9 mouse cellular contexts compared by ENCODE assay signal in the genomic region with DNA sequence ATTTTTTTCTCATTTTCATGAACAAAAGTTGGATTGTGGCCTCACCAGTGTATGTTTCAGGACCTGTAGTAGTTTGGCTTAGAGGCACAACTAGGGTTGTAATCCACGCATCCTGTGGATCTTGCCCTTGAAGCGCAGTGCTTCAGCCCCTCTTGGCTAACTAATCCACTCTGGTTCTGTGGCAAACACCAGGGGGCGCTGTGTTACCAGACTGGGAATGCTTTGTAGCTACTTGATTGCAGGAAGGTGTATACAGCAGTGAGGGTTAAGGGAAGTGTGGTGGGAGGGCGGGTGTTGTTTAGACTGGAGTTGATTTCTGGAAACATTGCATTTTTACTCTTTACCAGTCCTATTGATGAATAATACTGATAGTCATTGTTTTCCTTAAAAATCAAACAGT.
DNase-seq lines count a peak whose midpoint lies in the region; TF ChIP-seq lines count a peak whose summit lies in the region.
"Had no signal": no experiment of that assay in that cellular context is flagged by ENCODE, and none has a peak within 500 bp of the region (broad histone marks: within the 10 kb centered on the region; RNA-seq: fewer than 3 reads in every experiment).

No protein-coding gene starts in this region.

- H3K79me2 ChIP-seq in liver, adult 2 months (ENCODE audit: control insufficient read depth, insufficient read depth, low read length): no peaks in the 10 kb centered on the region

- H3K27me3 ChIP-seq in liver, adult 2 months (ENCODE audit: control insufficient read depth, insufficient read depth, low read length): no peaks in the 10 kb centered on the region
- H3K27me3 ChIP-seq: heart, embryonic 15.5 days had no signal

- no peaks in the 10 kb centered on the region for H3K4me1 ChIP-seq in liver, adult 2 months (ENCODE audit: control insufficient read depth, insufficient read depth, low read length)
- H3K4me1 ChIP-seq: heart, embryonic 15.5 days had no signal

- no peak overlapping the region for H3K27ac ChIP-seq in liver, adult 2 months (replicated peaks; ENCODE audit: insufficient read depth, low read depth, low read length)
- H3K27ac ChIP-seq: heart, embryonic 15.5 days had no signal

- DNase-seq in A20 (ENCODE audit: low read depth, low spot score): peak; percentile 74
- DNase-seq in WW6 (ENCODE audit: low read depth, low spot score): peak; percentile 38
- peak; percentile 89 to 96 for DNase-seq in cerebellum, postnatal 25 days
- peak; percentile 86 for DNase-seq in gastrocnemius, adult 18-20 months (ENCODE audit: low spot score)
- peak; percentile 80 for DNase-seq in kidney, adult 9 months
- peak; percentile 52 for DNase-seq in liver, adult 2 months (ENCODE audit: extremely low read depth, low read depth, low spot score)
- DNase-seq in ovary, postnatal 10 days (ENCODE audit: low spot score): peak; percentile 80
- DNase-seq in thymus, postnatal 10 days (ENCODE audit: low spot score in 2 of 2): peak; percentile 59 to 89

- WGBS in liver, adult 2 months: 38% methylated on average over 4 of the region's 4 CpGs

- TF ChIP-seq CTCF in liver, adult 2 months (IDR thresholded peaks at IDR 0.05; ENCODE audit: low read depth, low read length): peak; percentile 82

- peaks cover 62% of the 10 kb centered on the region for H3K36me3 ChIP-seq in liver, adult 2 months (ENCODE audit: control insufficient read depth, insufficient read depth, low read length)

- no peak for TF ChIP-seq POLR2A in liver, adult 2 months (IDR thresholded peaks at IDR 0.05; ENCODE audit: extremely low read depth, insufficient read depth, low read length)

- no peak overlapping the region for H3K9ac ChIP-seq in liver, adult 2 months (ENCODE audit: low read depth, low read length)
- H3K9ac ChIP-seq: heart, embryonic 15.5 days had no signal

- H3K4me3 ChIP-seq in liver, adult 2 months (ENCODE audit: insufficient read depth, low read depth, low read length): no peak overlapping the region
- H3K4me3 ChIP-seq: heart, embryonic 15.5 days had no signal

Comparison
In these comparisons a context has a peak if more than half of its experiments do, and no peak if none do; other contexts are left out.
1. DNase-seq: peak in every context shown above with its lines; median percentile 92 in cerebellum, postnatal 25 days; 86 in gastrocnemius, adult 18-20 months; 80 in kidney, adult 9 months; 80 in ovary, postnatal 10 days; 74 in A20; 74 in thymus, postnatal 10 days; 52 in liver, adult 2 months; 38 in WW6.